Mouse (Mus musculus): ENCODE measurements around the gene Clstn2. TPM values are rescaled to one million over a fixed set of nuclear protein-coding genes. Genes with fewer than 3 reads are reported as not detected.

The Clstn2 gene
- total RNA-seq, 2 experiments from 2014 or later = not detected

- no peak for ATAC-seq (replicated peaks; ENCODE audit: low FRiP score, poor library complexity, severe bottlenecking)
Observed at GRCm38 (mm10) chr9:97514639-97515038, 518.3 kb downstream of the Clstn2 start.

- ATAC-seq (replicated peaks; ENCODE audit: low FRiP score, poor library complexity, severe bottlenecking) = no peak
Observed at GRCm38 (mm10) chr9:97512282-97512850, 520.6 kb downstream of the Clstn2 start.

GRCm38 (mm10) chr9:97501416-97501815 lies 531.6 kb downstream of the Clstn2 start:
- no peak for ATAC-seq (replicated peaks; ENCODE audit: low FRiP score, poor library complexity, severe bottlenecking)

GRCm38 (mm10) chr9:97495056-97495455 lies 537.9 kb downstream of the Clstn2 start:
- ATAC-seq (replicated peaks; ENCODE audit: low FRiP score, poor library complexity, severe bottlenecking) = no peak

- ATAC-seq (replicated peaks; ENCODE audit: low FRiP score, poor library complexity, severe bottlenecking) = no peak
Observed at GRCm38 (mm10) chr9:97491626-97492025, 541.4 kb downstream of the Clstn2 start.

GRCm38 (mm10) chr9:97490591-97491176 lies 542.3 kb downstream of the Clstn2 start:
- ATAC-seq (replicated peaks; ENCODE audit: low FRiP score, poor library complexity, severe bottlenecking) = no peak

GRCm38 (mm10) chr9:97486826-97487225 lies 546.2 kb downstream of the Clstn2 start:
- no peak for ATAC-seq (replicated peaks; ENCODE audit: low FRiP score, poor library complexity, severe bottlenecking)

GRCm38 (mm10) chr9:97481187-97481586 lies 551.8 kb downstream of the Clstn2 start:
- ATAC-seq (replicated peaks; ENCODE audit: low FRiP score, poor library complexity, severe bottlenecking) = no peak

- no peak for ATAC-seq (replicated peaks; ENCODE audit: low FRiP score, poor library complexity, severe bottlenecking)
Observed at GRCm38 (mm10) chr9:97476961-97477360, 556.0 kb downstream of the Clstn2 start.

GRCm38 (mm10) chr9:97476456-97476855 lies 556.5 kb downstream of the Clstn2 start:
- ATAC-seq (replicated peaks; ENCODE audit: low FRiP score, poor library complexity, severe bottlenecking) = no peak

- ATAC-seq (replicated peaks; ENCODE audit: low FRiP score, poor library complexity, severe bottlenecking) = no peak
Observed at GRCm38 (mm10) chr9:97474896-97475295, 558.1 kb downstream of the Clstn2 start.

- no peak for ATAC-seq (replicated peaks; ENCODE audit: low FRiP score, poor library complexity, severe bottlenecking)
Observed at GRCm38 (mm10) chr9:97471014-97471591, 561.9 kb downstream of the Clstn2 start.

- ATAC-seq (replicated peaks; ENCODE audit: low FRiP score, poor library complexity, severe bottlenecking) = no peak
Observed at GRCm38 (mm10) chr9:97460452-97460851, 572.5 kb downstream of the Clstn2 start.

GRCm38 (mm10) chr9:97459745-97460144 lies 573.2 kb downstream of the Clstn2 start:
- no peak for ATAC-seq (replicated peaks; ENCODE audit: low FRiP score, poor library complexity, severe bottlenecking)

- no peak for ATAC-seq (replicated peaks; ENCODE audit: low FRiP score, poor library complexity, severe bottlenecking)
Observed at GRCm38 (mm10) chr9:97449316-97450050, 583.5 kb downstream of the Clstn2 start.

GRCm38 (mm10) chr9:97439872-97440636 lies 592.9 kb downstream of the Clstn2 start:
- no peak for ATAC-seq (replicated peaks; ENCODE audit: low FRiP score, poor library complexity, severe bottlenecking)

GRCm38 (mm10) chr9:97434666-97435065 lies 598.3 kb downstream of the Clstn2 start:
- no peak for ATAC-seq (replicated peaks; ENCODE audit: low FRiP score, poor library complexity, severe bottlenecking)

GRCm38 (mm10) chr9:97429885-97430449 lies 603.0 kb downstream of the Clstn2 start:
- no peak for ATAC-seq (replicated peaks; ENCODE audit: low FRiP score, poor library complexity, severe bottlenecking)

- no peak for ATAC-seq (replicated peaks; ENCODE audit: low FRiP score, poor library complexity, severe bottlenecking)
Observed at GRCm38 (mm10) chr9:97428127-97428526, 604.9 kb downstream of the Clstn2 start.

GRCm38 (mm10) chr9:97420896-97421295 lies 612.1 kb downstream of the Clstn2 start:
- ATAC-seq (replicated peaks; ENCODE audit: low FRiP score, poor library complexity, severe bottlenecking) = no peak

Data from erythroblast, adult 5-6 weeks (primary cell).